Mouse (Mus musculus): ENCODE measurements around the gene Mpp6. TPM values are rescaled to one million over a fixed set of nuclear protein-coding genes. Genes with fewer than 3 reads are reported as not detected.

The Mpp6 gene
- polyA plus RNA-seq, 1 experiment from 2014 or later: 75.8 TPM

DNA sequence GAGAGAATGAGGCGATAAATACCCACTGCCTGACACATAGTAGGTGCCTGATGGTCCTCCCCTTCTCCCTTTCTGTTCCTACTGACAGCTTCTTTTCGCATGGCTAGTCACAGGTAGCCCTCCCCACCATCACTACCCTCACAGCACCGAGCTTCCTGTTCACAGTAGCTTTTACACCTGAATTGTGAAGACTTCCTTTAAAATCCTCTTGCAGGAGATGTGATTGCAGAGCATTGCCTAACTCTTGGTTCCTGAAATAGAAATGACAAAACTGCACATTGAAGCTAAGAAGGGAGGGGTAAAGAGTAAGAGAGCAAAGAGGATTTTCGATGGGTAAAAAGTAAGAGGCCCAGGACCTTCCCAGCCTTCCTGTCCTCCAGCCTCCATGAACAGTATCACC, 134.9 kb downstream of the Mpp6 start:
- H3K27ac ChIP-seq: no peak overlapping the region
- H3K4me1 ChIP-seq: no peaks in the 10 kb centered on the region
- DNase-seq (ENCODE audit: low spot score): no peak
- no peaks in the 10 kb centered on the region for H3K36me3 ChIP-seq
- H3K4me3 ChIP-seq: no peak overlapping the region
- 83% methylated on average over 4 of the region's 4 CpGs for WGBS
- no peaks in the 10 kb centered on the region for H3K27me3 ChIP-seq (ENCODE audit: low read depth, poor library complexity, severe bottlenecking)
- H3K9me3 ChIP-seq (replicated peaks): no peaks in the 10 kb centered on the region

DNA sequence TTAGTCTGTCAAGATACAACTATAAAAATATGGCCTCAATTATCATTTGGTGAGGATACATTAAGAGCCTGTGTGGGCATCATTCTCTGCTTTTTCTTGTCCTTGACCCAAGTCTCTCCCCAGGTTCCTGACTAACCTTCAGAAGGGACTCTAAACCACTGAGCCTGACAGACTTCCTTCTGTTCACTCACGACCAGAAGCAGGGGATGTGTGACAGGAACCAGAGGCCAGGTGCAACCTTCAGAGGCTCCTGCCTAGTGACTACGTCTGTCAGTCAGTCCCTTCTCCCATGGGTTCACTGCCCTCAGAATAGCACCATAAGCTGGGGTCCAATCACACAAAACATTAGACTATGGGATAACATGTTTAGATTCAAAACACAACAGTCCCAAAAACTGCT, 137.3 kb downstream of the Mpp6 start:
- Histone ChIP-seq H3K36me3 (no peaks in the 10 kb centered on the region), H3K27me3 (ENCODE audit: low read depth, poor library complexity, severe bottlenecking) (no peaks in the 10 kb centered on the region), H3K9me3 (replicated peaks) (no peaks in the 10 kb centered on the region), H3K4me1 (no peaks in the 10 kb centered on the region), H3K27ac (no peak overlapping the region), H3K4me3 (no peak overlapping the region)
- WGBS: 91% methylated on average over 2 of the region's 2 CpGs
- DNase-seq (ENCODE audit: low spot score): no peak

- DNase-seq (ENCODE audit: low spot score): no peak
- 91% methylated on average over 4 of the region's 4 CpGs for WGBS
- H3K27ac ChIP-seq: no peak overlapping the region
- H3K4me1 ChIP-seq: no peaks in the 10 kb centered on the region
- H3K27me3 ChIP-seq (ENCODE audit: low read depth, poor library complexity, severe bottlenecking): no peaks in the 10 kb centered on the region
- H3K36me3 ChIP-seq: no peaks in the 10 kb centered on the region
- H3K4me3 ChIP-seq: no peak overlapping the region
- no peaks in the 10 kb centered on the region for H3K9me3 ChIP-seq (replicated peaks)
Observed at GRCm38 (mm10) chr6:50247791-50248190, 137.8 kb downstream of the Mpp6 start.

Other genes with a start within 250 kb of the Mpp6 start
- 42.3 and 46.4 TPM in 2 replicates for gene Gsdme, start 153.6 kb downstream of the Mpp6 start, polyA plus RNA-seq (2016; fragmentation: Nextera tagmentation; extraction: Ambion mirVana)

Measured in limb, embryonic 10.5 days (tissue).